Mouse (Mus musculus): ENCODE measurements around the gene Pagr1b. TPM values are rescaled to one million over a fixed set of nuclear protein-coding genes. Genes with fewer than 3 reads are reported as not detected.
A peak's percentile ranks its signal among the peaks of the same experiment; 100 is the strongest.

Pagr1b gene
- polyA plus RNA-seq, 1 experiment from 2014 or later: 0.63 TPM

GRCm38 (mm10) chr7:127024755-127025555 lies 8.7 kb upstream of the Pagr1b start:
- WGBS: 1% methylated on average over 30 of the region's 30 CpGs
- Histone ChIP-seq H3K36me3 (peaks cover 37% of the 10 kb centered on the region), H3K4me2 (peak overlapping the region; percentile 82), H3K9me3 (no peaks in the 10 kb centered on the region), H3K27me3 (no peaks in the 10 kb centered on the region), H3K4me1 (peaks cover 55% of the 10 kb centered on the region), H3K4me3 (peak overlapping the region; percentile 88), H3K9ac (peak overlapping the region; percentile 97), H3K27ac (peak overlapping the region; percentile 98)
- 0 out of 2 replicates have a peak, but pooled peaks have one; percentile 2 for ATAC-seq (ENCODE audit: insufficient number of reproducible peaks, low FRiP score, low TSS enrichment, low read depth)

- Histone ChIP-seq H3K27ac (peak overlapping the region; percentile 98; the same call in 1 of the 2 replicates), H3K27me3 (no peaks in the 10 kb centered on the region), H3K4me3 (peak overlapping the region; percentile 88), H3K4me1 (peaks cover 64% of the 10 kb centered on the region), H3K9me3 (no peaks in the 10 kb centered on the region), H3K36me3 (peaks cover 30% of the 10 kb centered on the region), H3K9ac (peak overlapping the region; percentile 97; the same call in 1 of the 2 replicates), H3K4me2 (peak overlapping the region; percentile 82)
- no peak for ATAC-seq (ENCODE audit: insufficient number of reproducible peaks, low FRiP score, low TSS enrichment, low read depth)
- WGBS: 19% methylated on average over 19 of the region's 19 CpGs
These were observed 7.8 kb upstream of the Pagr1b start for GRCm38 (mm10) chr7:127023896-127024690.

- ATAC-seq (ENCODE audit: insufficient number of reproducible peaks, low FRiP score, low TSS enrichment, low read depth): no peak
- H3K4me3 ChIP-seq: peak overlapping the region; percentile 88
- peaks cover 28% of the 10 kb centered on the region for H3K36me3 ChIP-seq
- no peaks in the 10 kb centered on the region for H3K9me3 ChIP-seq
- peak overlapping the region; percentile 89 for H3K27ac ChIP-seq
- H3K9ac ChIP-seq: peak overlapping the region; percentile 97; the same call in 1 of the 2 replicates
- WGBS: 67% methylated on average over 13 of the region's 13 CpGs
- H3K4me1 ChIP-seq: peaks cover 72% of the 10 kb centered on the region
- peak overlapping the region; percentile 82 for H3K4me2 ChIP-seq
- no peaks in the 10 kb centered on the region for H3K27me3 ChIP-seq
These were observed 7.0 kb upstream of the Pagr1b start for GRCm38 (mm10) chr7:127023272-127023691.

GRCm38 (mm10) chr7:127022528-127023271 lies 6.4 kb upstream of the Pagr1b start:
- Histone ChIP-seq H3K4me3 (peak overlapping the region; percentile 88; the same call in 1 of the 2 replicates), H3K27ac (peak overlapping the region; percentile 89), H3K9me3 (no peaks in the 10 kb centered on the region), H3K4me1 (peaks cover 72% of the 10 kb centered on the region), H3K9ac (no peak overlapping the region; the same call in 1 of the 2 replicates), H3K36me3 (peaks cover 28% of the 10 kb centered on the region), H3K27me3 (no peaks in the 10 kb centered on the region), H3K4me2 (peak overlapping the region; percentile 82)
- no peak for ATAC-seq (ENCODE audit: insufficient number of reproducible peaks, low FRiP score, low TSS enrichment, low read depth)
- WGBS: 80% methylated on average over 7 of the region's 7 CpGs

- H3K4me1 ChIP-seq: peaks cover 73% of the 10 kb centered on the region
- no peaks in the 10 kb centered on the region for H3K27me3 ChIP-seq
These were observed 5.6 kb upstream of the Pagr1b start for GRCm38 (mm10) chr7:127021563-127022527.

GRCm38 (mm10) chr7:127020901-127021562 lies 4.7 kb upstream of the Pagr1b start, which contains the start of the genes Gm42742 and Prrt2:
TSS of gene Gm42742 (minus strand) at chr7:127021097.
TSS of gene Prrt2 (minus strand) at chr7:127021211.
- whole genome bisulfite sequencing: 1% methylated on average over 23 of the region's 37 CpGs
- peak; percentile 36; the same call in 1 of the 2 replicates for ATAC-seq (ENCODE audit: insufficient number of reproducible peaks, low FRiP score, low TSS enrichment, low read depth)
- peak within 1 kb of the TSS; percentile 89 for H3K27ac ChIP-seq
- H3K27me3 ChIP-seq: no peaks in the 10 kb centered on the region
- H3K9ac ChIP-seq: peak within 1 kb of the TSS; percentile 64
- no peaks in the 10 kb centered on the region for H3K9me3 ChIP-seq
- peak within 1 kb of the TSS; percentile 63 for H3K4me3 ChIP-seq
- H3K36me3 ChIP-seq: peaks cover 28% of the 10 kb centered on the region
- H3K4me2 ChIP-seq: peak within 1 kb of the TSS; percentile 85
- peaks cover 79% of the 10 kb centered on the region for H3K4me1 ChIP-seq

More at GRCm38 (mm10) chr7:127021563-127022527, 5.6 kb upstream of the Pagr1b start:
- WGBS: 46% methylated on average over 5 of the region's 5 CpGs
- Histone ChIP-seq H3K36me3 (peaks cover 28% of the 10 kb centered on the region), H3K4me2 (peak overlapping the region; percentile 85), H3K9ac (peak overlapping the region; percentile 64), H3K27ac (peak overlapping the region; percentile 89), H3K4me3 (peak overlapping the region; percentile 88), H3K9me3 (no peaks in the 10 kb centered on the region)
- no peak for ATAC-seq (ENCODE audit: insufficient number of reproducible peaks, low FRiP score, low TSS enrichment, low read depth)

- Histone ChIP-seq H3K9me3 (no peaks in the 10 kb centered on the region), H3K4me3 (peak overlapping the region; percentile 63), H3K4me1 (peaks cover 84% of the 10 kb centered on the region), H3K4me2 (peak overlapping the region; percentile 85), H3K36me3 (peaks cover 30% of the 10 kb centered on the region), H3K27me3 (no peaks in the 10 kb centered on the region), H3K27ac (peak overlapping the region; percentile 89), H3K9ac (peak overlapping the region; percentile 64)
- WGBS: 34% methylated on average over 5 of the region's 5 CpGs
- ATAC-seq (ENCODE audit: insufficient number of reproducible peaks, low FRiP score, low TSS enrichment, low read depth): no peak
These were observed 4.2 kb upstream of the Pagr1b start for GRCm38 (mm10) chr7:127020491-127020890.

- Histone ChIP-seq H3K9me3 (no peaks in the 10 kb centered on the region), H3K36me3 (peaks cover 35% of the 10 kb centered on the region), H3K27me3 (no peaks in the 10 kb centered on the region), H3K9ac (peak overlapping the region; percentile 64), H3K4me1 (peaks cover 89% of the 10 kb centered on the region), H3K27ac (peak overlapping the region; percentile 89), H3K4me3 (peak overlapping the region; percentile 63), H3K4me2 (peak overlapping the region; percentile 85)
- WGBS: 54% methylated on average over 3 of the region's 3 CpGs
- ATAC-seq (ENCODE audit: insufficient number of reproducible peaks, low FRiP score, low TSS enrichment, low read depth): no peak
These were observed 3.7 kb upstream of the Pagr1b start for GRCm38 (mm10) chr7:127020031-127020430.

GRCm38 (mm10) chr7:127019306-127019960 lies 3.1 kb upstream of the Pagr1b start:
- H3K27me3 ChIP-seq: no peaks in the 10 kb centered on the region
- peak overlapping the region; percentile 85 for H3K4me2 ChIP-seq
- peaks cover 88% of the 10 kb centered on the region for H3K4me1 ChIP-seq
- H3K36me3 ChIP-seq: peaks cover 36% of the 10 kb centered on the region
- H3K4me3 ChIP-seq: peak overlapping the region; percentile 63
- peak overlapping the region; percentile 89 for H3K27ac ChIP-seq
- H3K9me3 ChIP-seq: no peaks in the 10 kb centered on the region
- 65% methylated on average over 14 of the region's 14 CpGs for WGBS
- ATAC-seq (ENCODE audit: insufficient number of reproducible peaks, low FRiP score, low TSS enrichment, low read depth): no peak
- H3K9ac ChIP-seq: peak overlapping the region; percentile 64

Data from limb, embryonic 15.5 days (tissue).